ENCODE assay signal across 11 mouse cellular contexts in the genomic region with DNA sequence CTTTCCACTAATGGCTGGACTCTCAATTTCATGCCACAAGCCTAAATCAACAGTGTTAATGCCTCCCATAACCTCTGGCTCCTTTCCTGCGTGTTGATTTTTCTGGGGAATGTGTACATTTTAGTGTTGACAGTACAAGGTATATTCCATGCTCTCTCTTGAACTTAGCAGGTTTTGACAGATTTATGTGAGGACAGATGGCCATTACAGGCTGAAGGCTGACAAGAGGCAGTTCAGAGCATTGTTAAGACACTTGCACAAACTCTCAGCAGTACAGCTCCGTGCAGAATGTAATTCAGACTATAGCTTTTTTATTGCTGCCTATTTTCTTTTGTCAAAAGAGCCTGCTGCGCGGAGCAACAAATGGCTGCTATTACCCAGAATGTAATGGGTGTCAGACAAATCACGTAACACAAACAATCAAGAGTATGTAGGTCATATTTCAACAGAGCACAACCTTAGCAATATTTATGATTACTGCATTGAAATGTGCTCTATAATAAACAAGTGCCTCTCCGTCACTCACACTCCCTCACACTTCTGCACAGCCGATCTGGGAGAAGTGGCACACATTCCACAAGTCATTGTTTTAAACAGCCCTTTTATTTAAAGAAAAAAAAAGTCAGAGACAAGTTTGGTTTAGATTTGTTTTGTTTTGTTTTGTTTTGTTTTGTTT.
DNase-seq lines count a peak whose midpoint lies in the region; ATAC-seq and TF ChIP-seq lines count a peak whose summit lies in the region.
"Had no signal": no experiment of that assay in that cellular context is flagged by ENCODE, and none has a peak within 500 bp of the region (broad histone marks: within the 10 kb centered on the region; RNA-seq: fewer than 3 reads in every experiment).

No protein-coding gene starts in this region.

- TF ChIP-seq POLR2A in kidney, adult 2 months (IDR thresholded peaks at IDR 0.05; ENCODE audit: low read depth, low read length): no peak
- no peak for TF ChIP-seq POLR2A in cerebellum, adult 2 months (IDR thresholded peaks at IDR 0.05; ENCODE audit: borderline replicate concordance, insufficient read depth, low read length)

- no peak overlapping the region for H3K27ac ChIP-seq in forebrain, embryonic 13.5 days
- no peak overlapping the region for H3K27ac ChIP-seq in forebrain, embryonic 10.5 days
- peak overlapping the region; percentile 31 for H3K27ac ChIP-seq in kidney, adult 2 months (ENCODE audit: insufficient read depth, low read depth, low read length)
- no peak overlapping the region; the same call in 1 of the 2 replicates for H3K27ac ChIP-seq in stomach, embryonic 14.5 days (ENCODE audit: low read length)
- no peak overlapping the region for H3K27ac ChIP-seq in stomach, postnatal 0 days (replicated peaks)
- no peak overlapping the region for H3K27ac ChIP-seq in cerebellum, adult 2 months (ENCODE audit: insufficient read depth, low read length)
- H3K27ac ChIP-seq: limb, embryonic 15.5 days had no signal

- no peak overlapping the region for H3K4me2 ChIP-seq in forebrain, embryonic 13.5 days
- peak overlapping the region; percentile 10; the same call in 1 of the 2 replicates for H3K4me2 ChIP-seq in stomach, embryonic 14.5 days (replicated peaks; ENCODE audit: low read depth, low read length)
- no peak overlapping the region for H3K4me2 ChIP-seq in stomach, postnatal 0 days (replicated peaks; ENCODE audit: low read depth)
- H3K4me2 ChIP-seq: limb, embryonic 15.5 days had no signal

- peak; percentile 41; the same call in 1 of the 2 replicates for ATAC-seq in forebrain, embryonic 13.5 days
- ATAC-seq in stomach, embryonic 14.5 days (ENCODE audit: insufficient number of reproducible peaks, insufficient read depth, low FRiP score, low read depth): peak; percentile 61; the same call in 1 of the 2 replicates
- ATAC-seq in stomach, postnatal 0 days (ENCODE audit: low FRiP score, low TSS enrichment): no peak

- DNase-seq in forebrain, embryonic 10.5 days (ENCODE audit: extremely low spot score, low spot score): no peak
- DNase-seq in kidney, adult 2 months: no peak
- no peak for DNase-seq in kidney, adult 18-20 months
- DNase-seq in stomach, postnatal 0 days (ENCODE audit: low spot score): no peak
- no peak for DNase-seq in cerebellum, adult 2 months
- no peak for DNase-seq in thymus, postnatal 36 days
- DNase-seq: kidney, postnatal 4 days; right cerebral cortex, adult 18-20 months had no signal

- WGBS in forebrain, embryonic 13.5 days: 39% methylated on average over 7 of the region's 7 CpGs
- 68% methylated on average over 7 of the region's 7 CpGs for WGBS in forebrain, embryonic 10.5 days
- 45% methylated on average over 7 of the region's 7 CpGs for WGBS in kidney, adult 2 months
- WGBS in stomach, embryonic 14.5 days: 13% methylated on average over 7 of the region's 7 CpGs
- 23% methylated on average over 7 of the region's 7 CpGs for WGBS in stomach, postnatal 0 days
- 49% methylated on average over 7 of the region's 7 CpGs for WGBS in cerebellum, adult 2 months

- no peaks in the 10 kb centered on the region for H3K27me3 ChIP-seq in forebrain, embryonic 13.5 days
- no peaks in the 10 kb centered on the region for H3K27me3 ChIP-seq in forebrain, embryonic 10.5 days (ENCODE audit: poor library complexity, severe bottlenecking)
- H3K27me3 ChIP-seq in kidney, adult 2 months (replicated peaks; ENCODE audit: control insufficient read depth, insufficient read depth, low read length): no peaks in the 10 kb centered on the region
- no peaks in the 10 kb centered on the region for H3K27me3 ChIP-seq in stomach, embryonic 14.5 days (ENCODE audit: control insufficient read depth, insufficient read depth, low read length)
- no peaks in the 10 kb centered on the region for H3K27me3 ChIP-seq in stomach, postnatal 0 days (ENCODE audit: control insufficient read depth, insufficient read depth, low read length)
- H3K27me3 ChIP-seq in cerebellum, adult 2 months (ENCODE audit: control insufficient read depth, insufficient read depth, low read length): no peaks in the 10 kb centered on the region
- H3K27me3 ChIP-seq: limb, embryonic 15.5 days had no signal

- TF ChIP-seq CTCF in kidney, adult 2 months (conservative IDR thresholded peaks at IDR 0.05; ENCODE audit: insufficient read depth, insufficient read length, low read depth, low read length): no peak
- no peak for TF ChIP-seq CTCF in stomach, postnatal 0 days (IDR thresholded peaks at IDR 0.05; ENCODE audit: low read depth)
- TF ChIP-seq CTCF in cerebellum, adult 2 months (IDR thresholded peaks at IDR 0.05; ENCODE audit: borderline replicate concordance, insufficient read depth, low read depth, low read length): no peak

- H3K4me1 ChIP-seq in forebrain, embryonic 13.5 days: peaks cover 9% of the 10 kb centered on the region; the same call in 1 of the 2 replicates
- peaks cover 6% of the 10 kb centered on the region for H3K4me1 ChIP-seq in forebrain, embryonic 10.5 days
- H3K4me1 ChIP-seq in kidney, adult 2 months (ENCODE audit: control insufficient read depth, insufficient read depth, low read length): peaks cover 3% of the 10 kb centered on the region; the same call in 1 of the 2 replicates
- H3K4me1 ChIP-seq in stomach, embryonic 14.5 days (ENCODE audit: control insufficient read depth, insufficient read depth, low read length): 0 out of 2 replicates have a peak, but pooled peaks cover 3% of the 10 kb centered on the region
- no peaks in the 10 kb centered on the region for H3K4me1 ChIP-seq in stomach, postnatal 0 days (replicated peaks; ENCODE audit: control insufficient read depth, insufficient read depth)
- no peaks in the 10 kb centered on the region for H3K4me1 ChIP-seq in cerebellum, adult 2 months (ENCODE audit: control insufficient read depth, insufficient read depth, low read length)
- H3K4me1 ChIP-seq: limb, embryonic 15.5 days had no signal

- TF ChIP-seq EP300 in stomach, postnatal 0 days (optimal IDR thresholded peaks at IDR 0.05): no peak

- no peaks in the 10 kb centered on the region for H3K36me3 ChIP-seq in forebrain, embryonic 13.5 days (ENCODE audit: poor library complexity, severe bottlenecking)
- H3K36me3 ChIP-seq in forebrain, embryonic 10.5 days (replicated peaks): no peaks in the 10 kb centered on the region
- H3K36me3 ChIP-seq in kidney, adult 2 months (ENCODE audit: control insufficient read depth, insufficient read depth, low read length): peaks cover 3% of the 10 kb centered on the region
- no peaks in the 10 kb centered on the region for H3K36me3 ChIP-seq in stomach, embryonic 14.5 days (ENCODE audit: control insufficient read depth, insufficient read depth, low read length)
- H3K36me3 ChIP-seq in stomach, postnatal 0 days (ENCODE audit: control insufficient read depth, insufficient read depth, low read length): no peaks in the 10 kb centered on the region
- H3K36me3 ChIP-seq: limb, embryonic 15.5 days had no signal

- H3K9ac ChIP-seq in forebrain, embryonic 13.5 days: no peak overlapping the region
- no peak overlapping the region for H3K9ac ChIP-seq in stomach, embryonic 14.5 days (replicated peaks; ENCODE audit: low read depth, low read length)
- no peak overlapping the region for H3K9ac ChIP-seq in stomach, postnatal 0 days (ENCODE audit: low read length)
- H3K9ac ChIP-seq: limb, embryonic 15.5 days had no signal

- no peaks in the 10 kb centered on the region for H3K9me3 ChIP-seq in forebrain, embryonic 13.5 days (replicated peaks)
- H3K9me3 ChIP-seq in forebrain, embryonic 10.5 days: peaks cover under 1% of the 10 kb centered on the region; the same call in 1 of the 2 replicates
- H3K9me3 ChIP-seq in stomach, embryonic 14.5 days (ENCODE audit: control insufficient read depth, low read depth, low read length): no peaks in the 10 kb centered on the region
- no peaks in the 10 kb centered on the region for H3K9me3 ChIP-seq in stomach, postnatal 0 days (ENCODE audit: control insufficient read depth, low read length)
- H3K9me3 ChIP-seq: limb, embryonic 15.5 days had no signal

- no peak overlapping the region for H3K4me3 ChIP-seq in forebrain, embryonic 13.5 days
- no peak overlapping the region for H3K4me3 ChIP-seq in forebrain, embryonic 10.5 days
- no peak overlapping the region for H3K4me3 ChIP-seq in kidney, adult 2 months (ENCODE audit: insufficient read depth, low read depth, low read length)
- no peak overlapping the region for H3K4me3 ChIP-seq in stomach, embryonic 14.5 days (ENCODE audit: low read depth, low read length)
- H3K4me3 ChIP-seq in stomach, postnatal 0 days (ENCODE audit: low read depth, low read length): no peak overlapping the region
- H3K4me3 ChIP-seq in cerebellum, adult 2 months (replicated peaks; ENCODE audit: insufficient read depth, low read depth, low read length): no peak overlapping the region
- H3K4me3 ChIP-seq: limb, embryonic 15.5 days had no signal
